Comparison of ENCODE assay signal across 8 mouse cellular contexts in genomic region chr9:15301399-15301798, GRCm38 (mm10). TPM values are rescaled to one million over a fixed set of nuclear protein-coding genes. Genes with fewer than 3 reads are reported as not detected.
DNase-seq lines count a peak whose midpoint lies in the region; ATAC-seq lines count a peak whose summit lies in the region.

No protein-coding gene starts in this region.

- no peaks in the 10 kb centered on the region for H3K36me3 ChIP-seq in hindbrain, embryonic 12.5 days
- no peaks in the 10 kb centered on the region for H3K36me3 ChIP-seq in hindbrain, embryonic 11.5 days (ENCODE audit: control insufficient read depth, insufficient read depth, low read length)
- peaks cover under 1% of the 10 kb centered on the region; the same call in 1 of the 2 replicates for H3K36me3 ChIP-seq in limb, embryonic 12.5 days

- H3K9ac ChIP-seq in hindbrain, embryonic 12.5 days = no peak overlapping the region
- H3K9ac ChIP-seq in hindbrain, embryonic 11.5 days (ENCODE audit: low read depth, low read length) = no peak overlapping the region
- no peak overlapping the region for H3K9ac ChIP-seq in limb, embryonic 12.5 days (replicated peaks)

- DNase-seq in hindbrain, embryonic 11.5 days (ENCODE audit: low spot score) = no peak
- DNase-seq in embryo, embryonic 10.5 days (ENCODE audit: low spot score) = peak; percentile 39
- DNase-seq in heart, postnatal 36 days = peak; percentile 19 to 24
- DNase-seq in MN1 (ENCODE audit: low spot score) = no peak
- DNase-seq in T-cell, adult 2 months (ENCODE audit: low spot score) = no peak

- intact Hi-C loops in heart, postnatal 36 days (cut with DNase I) = no loop called here

- no peak for ATAC-seq in hindbrain, embryonic 12.5 days (ENCODE audit: low FRiP score)
- ATAC-seq in hindbrain, embryonic 11.5 days (ENCODE audit: low FRiP score) = no peak
- no peak for ATAC-seq in limb, embryonic 12.5 days (ENCODE audit: insufficient number of reproducible peaks, insufficient read depth, low FRiP score, low TSS enrichment, low read depth)
- ATAC-seq in monocyte, adult 5-6 weeks (replicated peaks; ENCODE audit: insufficient number of reproducible peaks, low FRiP score, low TSS enrichment, poor library complexity, severe bottlenecking) = peak; percentile 68

- no peak overlapping the region for H3K4me3 ChIP-seq in hindbrain, embryonic 12.5 days
- H3K4me3 ChIP-seq in hindbrain, embryonic 11.5 days (ENCODE audit: low read depth, low read length) = no peak overlapping the region
- H3K4me3 ChIP-seq in limb, embryonic 12.5 days (replicated peaks) = no peak overlapping the region

- H3K27me3 ChIP-seq in hindbrain, embryonic 12.5 days = no peaks in the 10 kb centered on the region
- H3K27me3 ChIP-seq in hindbrain, embryonic 11.5 days (ENCODE audit: control insufficient read depth, insufficient read depth, low read length) = no peaks in the 10 kb centered on the region
- H3K27me3 ChIP-seq in limb, embryonic 12.5 days = no peaks in the 10 kb centered on the region

- peaks cover 3% of the 10 kb centered on the region for H3K4me1 ChIP-seq in hindbrain, embryonic 12.5 days
- H3K4me1 ChIP-seq in hindbrain, embryonic 11.5 days (replicated peaks; ENCODE audit: control insufficient read depth, insufficient read depth, low read length) = no peaks in the 10 kb centered on the region
- peaks cover 9% of the 10 kb centered on the region for H3K4me1 ChIP-seq in limb, embryonic 12.5 days (replicated peaks)

- H3K27ac ChIP-seq in hindbrain, embryonic 12.5 days = peak overlapping the region; percentile 8; the same call in 1 of the 2 replicates
- no peak overlapping the region for H3K27ac ChIP-seq in hindbrain, embryonic 11.5 days (ENCODE audit: low read depth, low read length)
- peak overlapping the region; percentile 41; the same call in 1 of the 2 replicates for H3K27ac ChIP-seq in limb, embryonic 12.5 days

- H3K4me2 ChIP-seq in hindbrain, embryonic 12.5 days (replicated peaks) = no peak overlapping the region
- no peak overlapping the region for H3K4me2 ChIP-seq in hindbrain, embryonic 11.5 days (replicated peaks; ENCODE audit: low read depth, low read length)
- H3K4me2 ChIP-seq in limb, embryonic 12.5 days = no peak overlapping the region

- 50% methylated on average over 6 of the region's 6 CpGs for WGBS in hindbrain, embryonic 12.5 days
- 66% methylated on average over 6 of the region's 6 CpGs for WGBS in hindbrain, embryonic 11.5 days
- 35% methylated on average over 6 of the region's 6 CpGs for WGBS in limb, embryonic 12.5 days

- H3K9me3 ChIP-seq in hindbrain, embryonic 12.5 days (replicated peaks) = no peaks in the 10 kb centered on the region
- no peaks in the 10 kb centered on the region for H3K9me3 ChIP-seq in hindbrain, embryonic 11.5 days (ENCODE audit: control insufficient read depth, low read length)
- H3K9me3 ChIP-seq in limb, embryonic 12.5 days = no peaks in the 10 kb centered on the region

RNA-seq across cellular contexts. Expression of gene Taf1d, which starts 4.6 kb away (rescaled TPM):
- 52.5 and 61.0 TPM in 2 replicates for polyA plus RNA-seq in hindbrain, embryonic 12.5 days (2016; fragmentation: Nextera tagmentation; extraction: Ambion mirVana)
- 56.3 and 64.0 TPM in 2 replicates for polyA plus RNA-seq in hindbrain, embryonic 11.5 days (2014; fragmentation: Nextera tagmentation; extraction: Ambion mirVana)
- total RNA-seq in heart, postnatal 36 days (2021) = 10 to 100 TPM; 26.0 to 29.1 TPM
- 85.4 and 86.1 TPM in 2 replicates for polyA plus RNA-seq in limb, embryonic 12.5 days (2016; fragmentation: Nextera tagmentation; extraction: Ambion mirVana)
- total RNA-seq in monocyte, adult 5-6 weeks (2017) = 607 to 978 TPM (median 864 TPM) in 3 replicates

RNA-seq across cellular contexts. Expression of gene 4931406C07Rik, which starts 4.8 kb away (rescaled TPM):
- polyA plus RNA-seq in hindbrain, embryonic 12.5 days (2016; fragmentation: Nextera tagmentation; extraction: Ambion mirVana) = 12.0 and 12.4 TPM in 2 replicates
- polyA plus RNA-seq in hindbrain, embryonic 11.5 days (2014; fragmentation: Nextera tagmentation; extraction: Ambion mirVana) = 7.0 and 8.0 TPM in 2 replicates
- 1 to 10 TPM; 6.1 to 6.5 TPM for total RNA-seq in heart, postnatal 36 days (2021)
- 8.4 and 10.3 TPM in 2 replicates for polyA plus RNA-seq in limb, embryonic 12.5 days (2016; fragmentation: Nextera tagmentation; extraction: Ambion mirVana)
- total RNA-seq in monocyte, adult 5-6 weeks (2017) = 7.0 to 15.9 TPM (median 14.3 TPM) in 3 replicates

RNA-seq across cellular contexts. Expression of gene Med17, which starts 21.7 kb away (rescaled TPM):
- polyA plus RNA-seq in hindbrain, embryonic 12.5 days (2016; fragmentation: Nextera tagmentation; extraction: Ambion mirVana) = 37.3 and 39.8 TPM in 2 replicates
- polyA plus RNA-seq in hindbrain, embryonic 11.5 days (2014; fragmentation: Nextera tagmentation; extraction: Ambion mirVana) = 37.3 and 41.2 TPM in 2 replicates
- 10 to 100 TPM; 15.0 to 17.9 TPM for total RNA-seq in heart, postnatal 36 days (2021)
- 41.0 and 46.0 TPM in 2 replicates for polyA plus RNA-seq in limb, embryonic 12.5 days (2016; fragmentation: Nextera tagmentation; extraction: Ambion mirVana)
- 30.7 to 46.5 TPM (median 45.6 TPM) in 3 replicates for total RNA-seq in monocyte, adult 5-6 weeks (2017)

RNA-seq across cellular contexts. Expression of gene Cep295, which starts 56.2 kb away (rescaled TPM):
- polyA plus RNA-seq in hindbrain, embryonic 12.5 days (2016; fragmentation: Nextera tagmentation; extraction: Ambion mirVana) = 20.5 and 23.6 TPM in 2 replicates
- 23.0 and 24.8 TPM in 2 replicates for polyA plus RNA-seq in hindbrain, embryonic 11.5 days (2014; fragmentation: Nextera tagmentation; extraction: Ambion mirVana)
- 1 to 10 TPM; 5.7 to 7.5 TPM for total RNA-seq in heart, postnatal 36 days (2021)
- 22.4 and 25.3 TPM in 2 replicates for polyA plus RNA-seq in limb, embryonic 12.5 days (2016; fragmentation: Nextera tagmentation; extraction: Ambion mirVana)
- 24.6 to 64.0 TPM (median 35.3 TPM) in 3 replicates for total RNA-seq in monocyte, adult 5-6 weeks (2017)

Comparison
In these comparisons a context has a peak if more than half of its experiments do, and no peak if none do; other contexts are left out.
1. DNase-seq: peak in embryo, embryonic 10.5 days (single experiment) and heart, postnatal 36 days (2 of 2); none in hindbrain, embryonic 11.5 days (single experiment), MN1 (single experiment) and T-cell, adult 2 months (single experiment).